Mouse (Mus musculus): ENCODE measurements around the gene Nudcd3. TPM values are rescaled to one million over a fixed set of nuclear protein-coding genes. Genes with fewer than 3 reads are reported as not detected.
"Not testable (repeated sequence)": the region's sequence is repeated elsewhere in the genome, so short reads cannot be mapped to it uniquely, and the experiment has no call there.

Nudcd3 gene
- polyA plus RNA-seq, 1 experiment from 2014 or later = 31.5 TPM

DNA sequence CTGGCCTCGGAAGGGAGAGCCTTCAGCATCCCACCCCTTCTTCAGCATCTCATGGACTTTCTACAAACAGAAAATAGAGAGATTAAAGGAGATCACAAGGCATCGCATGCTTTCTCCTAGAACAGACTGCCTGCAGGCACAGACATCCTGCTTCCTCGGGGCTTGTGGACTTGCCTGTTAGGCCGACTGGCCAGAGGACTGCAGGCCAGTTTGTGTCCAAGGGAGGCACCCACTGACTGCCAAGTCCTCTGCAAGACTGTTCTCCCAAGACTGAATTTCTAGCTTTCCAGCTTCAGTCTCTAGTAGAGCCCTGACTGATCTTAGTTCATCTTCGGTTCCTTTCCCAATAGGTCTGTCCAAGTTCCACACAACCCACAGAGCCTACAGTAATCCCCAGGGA lies 91.9 kb downstream of the Nudcd3 start:
- Histone ChIP-seq H3K4me1 (ENCODE audit: control insufficient read depth, insufficient read depth, low read length) (no peaks in the 10 kb centered on the region), H3K9me3 (ENCODE audit: control insufficient read depth, low read length) (no peaks in the 10 kb centered on the region), H3K27ac (replicated peaks; ENCODE audit: low read depth, low read length) (no peak overlapping the region), H3K9ac (ENCODE audit: low read depth, low read length) (no peak overlapping the region), H3K4me2 (ENCODE audit: low read depth, low read length) (no peak overlapping the region), H3K27me3 (replicated peaks; ENCODE audit: control insufficient read depth, insufficient read depth, low read length) (no peaks in the 10 kb centered on the region), H3K4me3 (ENCODE audit: low read depth, low read length) (no peak overlapping the region), H3K36me3 (ENCODE audit: control insufficient read depth, insufficient read depth, low read length) (peaks cover 58% of the 10 kb centered on the region)
- ATAC-seq (ENCODE audit: low read depth) (no peak), DNase-seq (ENCODE audit: low spot score) (no peak)
- WGBS = 93% methylated on average over 5 of the region's 5 CpGs

- no peaks in the 10 kb centered on the region for H3K9me3 ChIP-seq (ENCODE audit: control insufficient read depth, low read length)
- H3K27ac ChIP-seq (replicated peaks; ENCODE audit: low read depth, low read length) = no peak overlapping the region
- no peak overlapping the region for H3K9ac ChIP-seq (ENCODE audit: low read depth, low read length)
- WGBS = 76% methylated on average over 3 of the region's 3 CpGs
- no peaks in the 10 kb centered on the region for H3K4me1 ChIP-seq (ENCODE audit: control insufficient read depth, insufficient read depth, low read length)
- H3K4me2 ChIP-seq (ENCODE audit: low read depth, low read length) = no peak overlapping the region
- no peak for DNase-seq (ENCODE audit: low spot score)
- H3K36me3 ChIP-seq (ENCODE audit: control insufficient read depth, insufficient read depth, low read length) = peaks cover 52% of the 10 kb centered on the region
- no peak overlapping the region for H3K4me3 ChIP-seq (ENCODE audit: low read depth, low read length)
- no peaks in the 10 kb centered on the region for H3K27me3 ChIP-seq (replicated peaks; ENCODE audit: control insufficient read depth, insufficient read depth, low read length)
- ATAC-seq (ENCODE audit: low read depth) = no peak
These were observed 92.5 kb downstream of the Nudcd3 start for GRCm38 (mm10) chr11:6107722-6108121.

- no peak overlapping the region for H3K4me2 ChIP-seq (ENCODE audit: low read depth, low read length)
- H3K9ac ChIP-seq (ENCODE audit: low read depth, low read length) = no peak overlapping the region
- no peaks in the 10 kb centered on the region for H3K27me3 ChIP-seq (replicated peaks; ENCODE audit: control insufficient read depth, insufficient read depth, low read length)
- no peak overlapping the region for H3K27ac ChIP-seq (replicated peaks; ENCODE audit: low read depth, low read length)
- no peaks in the 10 kb centered on the region for H3K4me1 ChIP-seq (ENCODE audit: control insufficient read depth, insufficient read depth, low read length)
- no peaks in the 10 kb centered on the region for H3K9me3 ChIP-seq (ENCODE audit: control insufficient read depth, low read length)
- ATAC-seq (ENCODE audit: low read depth) = no peak
- H3K4me3 ChIP-seq (ENCODE audit: low read depth, low read length) = no peak overlapping the region
- 92% methylated on average over 5 of the region's 5 CpGs for WGBS
- DNase-seq (ENCODE audit: low spot score) = no peak
- H3K36me3 ChIP-seq (ENCODE audit: control insufficient read depth, insufficient read depth, low read length) = peaks cover 24% of the 10 kb centered on the region
These were observed 95.5 kb downstream of the Nudcd3 start for GRCm38 (mm10) chr11:6104734-6105133.

- H3K4me1 ChIP-seq (ENCODE audit: control insufficient read depth, insufficient read depth, low read length); H3K4me3 ChIP-seq (ENCODE audit: low read depth, low read length); DNase-seq (ENCODE audit: low spot score); H3K9ac ChIP-seq (ENCODE audit: low read depth, low read length); ATAC-seq (ENCODE audit: low read depth); H3K36me3 ChIP-seq (ENCODE audit: control insufficient read depth, insufficient read depth, low read length); H3K4me2 ChIP-seq (ENCODE audit: low read depth, low read length); H3K27me3 ChIP-seq (replicated peaks; ENCODE audit: control insufficient read depth, insufficient read depth, low read length); H3K9me3 ChIP-seq (ENCODE audit: control insufficient read depth, low read length); H3K27ac ChIP-seq (replicated peaks; ENCODE audit: low read depth, low read length): not testable (repeated sequence)
- 84% methylated on average over 3 of the region's 3 CpGs for WGBS
These were observed 103.6 kb downstream of the Nudcd3 start for GRCm38 (mm10) chr11:6096637-6097036.

DNA sequence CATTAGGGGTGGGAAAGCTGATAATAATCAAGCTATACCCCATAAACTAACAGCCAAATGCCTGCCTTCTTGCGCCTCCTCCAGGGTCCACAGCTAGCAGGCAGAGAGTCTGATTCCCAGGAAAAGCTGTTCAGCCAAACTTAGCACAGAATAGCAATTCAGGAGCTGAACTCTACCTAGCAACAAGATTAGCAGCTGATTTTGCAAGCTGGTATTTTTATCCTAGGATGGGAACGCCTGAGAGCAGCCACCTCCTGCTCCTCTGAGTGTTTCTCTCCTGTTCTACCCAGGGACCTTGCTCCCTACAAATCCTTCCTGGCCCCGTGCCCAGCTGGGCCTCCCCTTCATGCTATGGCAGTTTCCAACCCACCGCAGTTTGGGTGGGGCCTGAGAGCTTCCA lies 113.2 kb downstream of the Nudcd3 start:
- Histone ChIP-seq H3K36me3 (ENCODE audit: control insufficient read depth, insufficient read depth, low read length) (no peaks in the 10 kb centered on the region), H3K27me3 (replicated peaks; ENCODE audit: control insufficient read depth, insufficient read depth, low read length) (no peaks in the 10 kb centered on the region), H3K4me2 (ENCODE audit: low read depth, low read length) (no peak overlapping the region), H3K9ac (ENCODE audit: low read depth, low read length) (no peak overlapping the region), H3K4me1 (ENCODE audit: control insufficient read depth, insufficient read depth, low read length) (no peaks in the 10 kb centered on the region), H3K9me3 (ENCODE audit: control insufficient read depth, low read length) (no peaks in the 10 kb centered on the region), H3K4me3 (ENCODE audit: low read depth, low read length) (no peak overlapping the region), H3K27ac (replicated peaks; ENCODE audit: low read depth, low read length) (no peak overlapping the region)
- peak; percentile 58 for DNase-seq (ENCODE audit: low spot score)
- ATAC-seq (ENCODE audit: low read depth) = peak; percentile 67; the same call in 1 of the 2 replicates
- 42% methylated on average over 4 of the region's 4 CpGs for WGBS

DNA sequence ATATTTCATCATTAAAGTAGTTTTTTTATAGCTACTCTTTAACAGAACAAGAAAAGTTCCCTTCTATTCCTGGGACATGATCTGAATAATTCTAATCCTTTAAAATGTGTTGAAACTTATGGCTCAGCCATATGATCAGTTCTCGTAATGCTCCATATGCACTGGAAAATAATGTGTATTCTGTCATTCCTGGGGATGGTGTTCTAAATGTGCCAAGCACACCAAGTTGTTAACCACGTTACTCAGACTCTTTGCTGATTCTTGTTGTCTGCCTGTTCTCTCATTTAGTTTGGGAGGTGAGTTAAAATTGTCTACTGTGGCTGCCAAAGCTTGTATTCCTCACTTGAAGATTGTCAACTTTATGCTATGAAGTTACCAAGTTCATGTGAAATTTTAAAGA lies 121.5 kb downstream of the Nudcd3 start:
- Histone ChIP-seq H3K4me3 (ENCODE audit: low read depth, low read length) (no peak overlapping the region), H3K27ac (replicated peaks; ENCODE audit: low read depth, low read length) (no peak overlapping the region), H3K4me2 (ENCODE audit: low read depth, low read length) (no peak overlapping the region), H3K9ac (ENCODE audit: low read depth, low read length) (no peak overlapping the region), H3K4me1 (ENCODE audit: control insufficient read depth, insufficient read depth, low read length) (no peaks in the 10 kb centered on the region), H3K27me3 (replicated peaks; ENCODE audit: control insufficient read depth, insufficient read depth, low read length) (no peaks in the 10 kb centered on the region), H3K9me3 (ENCODE audit: control insufficient read depth, low read length) (no peaks in the 10 kb centered on the region), H3K36me3 (ENCODE audit: control insufficient read depth, insufficient read depth, low read length) (no peaks in the 10 kb centered on the region)
- DNase-seq (ENCODE audit: low spot score) (no peak), ATAC-seq (ENCODE audit: low read depth) (no peak)
- WGBS = 80% methylated on average over 2 of the region's 2 CpGs

- no peaks in the 10 kb centered on the region for H3K4me1 ChIP-seq (ENCODE audit: control insufficient read depth, insufficient read depth, low read length)
- peaks cover 5% of the 10 kb centered on the region for H3K27me3 ChIP-seq (replicated peaks; ENCODE audit: control insufficient read depth, insufficient read depth, low read length)
- H3K9ac ChIP-seq (ENCODE audit: low read depth, low read length) = no peak overlapping the region
- 26% methylated on average over 8 of the region's 8 CpGs for WGBS
- peak; percentile 58 for DNase-seq (ENCODE audit: low spot score)
- H3K9me3 ChIP-seq (ENCODE audit: control insufficient read depth, low read length) = no peaks in the 10 kb centered on the region
- H3K4me3 ChIP-seq (ENCODE audit: low read depth, low read length) = no peak overlapping the region
- H3K27ac ChIP-seq (replicated peaks; ENCODE audit: low read depth, low read length) = no peak overlapping the region
- ATAC-seq (ENCODE audit: low read depth) = peak; percentile 62
- H3K36me3 ChIP-seq (ENCODE audit: control insufficient read depth, insufficient read depth, low read length) = no peaks in the 10 kb centered on the region
- no peak overlapping the region for H3K4me2 ChIP-seq (ENCODE audit: low read depth, low read length)
These were observed 124.6 kb downstream of the Nudcd3 start for GRCm38 (mm10) chr11:6075618-6076066.

- H3K27ac ChIP-seq (replicated peaks; ENCODE audit: low read depth, low read length) = no peak overlapping the region
- WGBS = 5% methylated on average over 16 of the region's 19 CpGs
- H3K27me3 ChIP-seq (replicated peaks; ENCODE audit: control insufficient read depth, insufficient read depth, low read length) = peaks cover 67% of the 10 kb centered on the region
- H3K4me3 ChIP-seq (ENCODE audit: low read depth, low read length) = no peak overlapping the region
- peak; percentile 48 for DNase-seq (ENCODE audit: low spot score)
- H3K4me1 ChIP-seq (ENCODE audit: control insufficient read depth, insufficient read depth, low read length) = peaks cover 5% of the 10 kb centered on the region; the same call in 1 of the 2 replicates
- H3K9ac ChIP-seq (ENCODE audit: low read depth, low read length) = 0 out of 2 replicates have a peak overlapping the region, but pooled peaks have one; percentile 19
- H3K36me3 ChIP-seq (ENCODE audit: control insufficient read depth, insufficient read depth, low read length) = no peaks in the 10 kb centered on the region
- no peaks in the 10 kb centered on the region for H3K9me3 ChIP-seq (ENCODE audit: control insufficient read depth, low read length)
- peak overlapping the region; percentile 36 for H3K4me2 ChIP-seq (ENCODE audit: low read depth, low read length)
- ATAC-seq (ENCODE audit: low read depth) = no peak
These were observed 131.8 kb downstream of the Nudcd3 start for GRCm38 (mm10) chr11:6068181-6068957.

DNA sequence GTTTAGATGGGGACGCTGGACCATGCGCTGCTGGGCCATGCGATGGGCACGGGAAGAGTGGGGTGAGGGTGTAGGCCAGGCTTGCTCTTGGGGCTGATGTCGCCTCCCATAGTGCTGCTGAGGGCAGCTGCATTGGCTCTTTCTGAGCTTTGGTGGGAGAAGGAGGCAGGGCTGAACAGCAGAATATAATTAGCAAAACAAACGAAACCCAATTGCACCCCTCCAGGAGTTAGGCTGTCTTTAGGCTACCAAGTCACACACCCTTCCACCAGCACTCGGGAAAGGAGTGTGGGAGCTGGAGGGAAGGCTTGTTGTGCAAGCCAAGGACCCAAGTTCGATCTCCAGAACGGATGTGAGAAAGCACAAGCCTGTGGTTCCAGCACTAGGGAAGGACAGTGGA lies 133.1 kb downstream of the Nudcd3 start:
- Histone ChIP-seq H3K4me1 (ENCODE audit: control insufficient read depth, insufficient read depth, low read length) (peaks cover 5% of the 10 kb centered on the region; the same call in 1 of the 2 replicates), H3K9me3 (ENCODE audit: control insufficient read depth, low read length) (no peaks in the 10 kb centered on the region), H3K4me3 (ENCODE audit: low read depth, low read length) (no peak overlapping the region), H3K27me3 (replicated peaks; ENCODE audit: control insufficient read depth, insufficient read depth, low read length) (peaks cover 78% of the 10 kb centered on the region), H3K27ac (replicated peaks; ENCODE audit: low read depth, low read length) (no peak overlapping the region), H3K4me2 (ENCODE audit: low read depth, low read length) (no peak overlapping the region), H3K9ac (ENCODE audit: low read depth, low read length) (no peak overlapping the region), H3K36me3 (ENCODE audit: control insufficient read depth, insufficient read depth, low read length) (no peaks in the 10 kb centered on the region)
- 37% methylated on average over 9 of the region's 9 CpGs for WGBS
- ATAC-seq (ENCODE audit: low read depth) = no peak
- DNase-seq (ENCODE audit: low spot score) = no peak

Data from embryonic facial prominence, embryonic 14.5 days (tissue).